Mouse (Mus musculus): Measurements from ENCODE around the gene Bin2. TPM values are rescaled to one million over a fixed set of nuclear protein-coding genes. Genes with fewer than 3 reads are reported as not detected.
"Not testable (repeated sequence)": the region's sequence is repeated elsewhere in the genome, so short reads cannot be mapped to it uniquely, and the experiment has no call there.

The Bin2 gene
- polyA plus RNA-seq, 1 experiment from 2014 or later = 1.4 TPM

- no peaks in the 10 kb centered on the region for H3K9me3 ChIP-seq (replicated peaks; ENCODE audit: control insufficient read depth, low read length, poor library complexity, severe bottlenecking)
- peaks cover 14% of the 10 kb centered on the region for H3K36me3 ChIP-seq (ENCODE audit: control insufficient read depth, insufficient read depth, low read length)
- H3K27me3 ChIP-seq (ENCODE audit: control insufficient read depth, insufficient read depth, low read depth, low read length) = no peaks in the 10 kb centered on the region
- no peak for ATAC-seq
- no peak overlapping the region for H3K4me3 ChIP-seq (ENCODE audit: low read depth, low read length)
- 88% methylated on average over 9 of the region's 9 CpGs for WGBS
- H3K4me2 ChIP-seq (ENCODE audit: low read length) = no peak overlapping the region
- H3K9ac ChIP-seq (ENCODE audit: low read depth, low read length) = no peak overlapping the region
- no peak overlapping the region for H3K27ac ChIP-seq (ENCODE audit: low read length)
- H3K4me1 ChIP-seq (ENCODE audit: control insufficient read depth, insufficient read depth, low read length) = no peaks in the 10 kb centered on the region
These were observed 45.6 kb downstream of the Bin2 start for GRCm38 (mm10) chr15:100623754-100624153.

- H3K27me3 ChIP-seq (ENCODE audit: control insufficient read depth, insufficient read depth, low read depth, low read length) = no peaks in the 10 kb centered on the region
- no peak overlapping the region for H3K9ac ChIP-seq (ENCODE audit: low read depth, low read length)
- 87% methylated on average over 7 of the region's 7 CpGs for WGBS
- no peaks in the 10 kb centered on the region for H3K9me3 ChIP-seq (replicated peaks; ENCODE audit: control insufficient read depth, low read length, poor library complexity, severe bottlenecking)
- H3K4me1 ChIP-seq (ENCODE audit: control insufficient read depth, insufficient read depth, low read length) = no peaks in the 10 kb centered on the region
- H3K27ac ChIP-seq (ENCODE audit: low read length) = no peak overlapping the region
- H3K36me3 ChIP-seq (ENCODE audit: control insufficient read depth, insufficient read depth, low read length) = peaks cover 21% of the 10 kb centered on the region
- no peak for ATAC-seq
- H3K4me3 ChIP-seq (ENCODE audit: low read depth, low read length) = no peak overlapping the region
- no peak overlapping the region for H3K4me2 ChIP-seq (ENCODE audit: low read length)
These were observed 47.2 kb downstream of the Bin2 start for GRCm38 (mm10) chr15:100622164-100622563.

GRCm38 (mm10) chr15:100621671-100622070 lies 47.7 kb downstream of the Bin2 start:
- 79% methylated on average over 9 of the region's 9 CpGs for WGBS
- H3K27ac ChIP-seq (ENCODE audit: low read length); H3K27me3 ChIP-seq (ENCODE audit: control insufficient read depth, insufficient read depth, low read depth, low read length); H3K9me3 ChIP-seq (replicated peaks; ENCODE audit: control insufficient read depth, low read length, poor library complexity, severe bottlenecking); ATAC-seq; H3K4me1 ChIP-seq (ENCODE audit: control insufficient read depth, insufficient read depth, low read length); H3K4me2 ChIP-seq (ENCODE audit: low read length); H3K4me3 ChIP-seq (ENCODE audit: low read depth, low read length); H3K9ac ChIP-seq (ENCODE audit: low read depth, low read length): not testable (repeated sequence)
- peaks cover 21% of the 10 kb centered on the region for H3K36me3 ChIP-seq (ENCODE audit: control insufficient read depth, insufficient read depth, low read length)

GRCm38 (mm10) chr15:100619200-100619599 lies 50.2 kb downstream of the Bin2 start:
- Histone ChIP-seq H3K4me3 (ENCODE audit: low read depth, low read length) (no peak overlapping the region), H3K9ac (ENCODE audit: low read depth, low read length) (no peak overlapping the region), H3K9me3 (replicated peaks; ENCODE audit: control insufficient read depth, low read length, poor library complexity, severe bottlenecking) (no peaks in the 10 kb centered on the region), H3K27me3 (ENCODE audit: control insufficient read depth, insufficient read depth, low read depth, low read length) (no peaks in the 10 kb centered on the region), H3K4me2 (ENCODE audit: low read length) (no peak overlapping the region), H3K36me3 (ENCODE audit: control insufficient read depth, insufficient read depth, low read length) (peaks cover 21% of the 10 kb centered on the region), H3K27ac (ENCODE audit: low read length) (no peak overlapping the region), H3K4me1 (ENCODE audit: control insufficient read depth, insufficient read depth, low read length) (peaks cover 10% of the 10 kb centered on the region)
- WGBS = 93% methylated on average over 7 of the region's 7 CpGs
- ATAC-seq = no peak

- ATAC-seq = peak; percentile 29
- WGBS = under 1% methylated on average over 19 of the region's 19 CpGs
- peak overlapping the region; percentile 83 for H3K4me3 ChIP-seq (ENCODE audit: low read depth, low read length)
- peaks cover 21% of the 10 kb centered on the region for H3K36me3 ChIP-seq (ENCODE audit: control insufficient read depth, insufficient read depth, low read length)
- H3K27me3 ChIP-seq (ENCODE audit: control insufficient read depth, insufficient read depth, low read depth, low read length) = no peaks in the 10 kb centered on the region
- peak overlapping the region; percentile 87 for H3K9ac ChIP-seq (ENCODE audit: low read depth, low read length)
- peak overlapping the region; percentile 91 for H3K4me2 ChIP-seq (ENCODE audit: low read length)
- H3K4me1 ChIP-seq (ENCODE audit: control insufficient read depth, insufficient read depth, low read length) = peaks cover 18% of the 10 kb centered on the region
- H3K27ac ChIP-seq (ENCODE audit: low read length) = peak overlapping the region; percentile 96
- no peaks in the 10 kb centered on the region for H3K9me3 ChIP-seq (replicated peaks; ENCODE audit: control insufficient read depth, low read length, poor library complexity, severe bottlenecking)
These were observed 53.1 kb downstream of the Bin2 start for GRCm38 (mm10) chr15:100616221-100616620.

GRCm38 (mm10) chr15:100615825-100616220 lies 53.5 kb downstream of the Bin2 start:
- H3K9ac ChIP-seq (ENCODE audit: low read depth, low read length) = peak overlapping the region; percentile 87
- peaks cover 18% of the 10 kb centered on the region for H3K4me1 ChIP-seq (ENCODE audit: control insufficient read depth, insufficient read depth, low read length)
- peak overlapping the region; percentile 83 for H3K4me3 ChIP-seq (ENCODE audit: low read depth, low read length)
- WGBS = under 1% methylated on average over 37 of the region's 43 CpGs
- no peaks in the 10 kb centered on the region for H3K9me3 ChIP-seq (replicated peaks; ENCODE audit: control insufficient read depth, low read length, poor library complexity, severe bottlenecking)
- peak overlapping the region; percentile 96 for H3K27ac ChIP-seq (ENCODE audit: low read length)
- H3K36me3 ChIP-seq (ENCODE audit: control insufficient read depth, insufficient read depth, low read length) = peaks cover 21% of the 10 kb centered on the region
- no peaks in the 10 kb centered on the region for H3K27me3 ChIP-seq (ENCODE audit: control insufficient read depth, insufficient read depth, low read depth, low read length)
- H3K4me2 ChIP-seq (ENCODE audit: low read length) = peak overlapping the region; percentile 91
- peak; percentile 87 for ATAC-seq

- WGBS = under 1% methylated on average over 84 of the region's 99 CpGs
- Histone ChIP-seq H3K4me3 (ENCODE audit: low read depth, low read length) (peak within 1 kb of the TSS; percentile 83), H3K9ac (ENCODE audit: low read depth, low read length) (peak within 1 kb of the TSS; percentile 87), H3K27ac (ENCODE audit: low read length) (peak within 1 kb of the TSS; percentile 96), H3K4me1 (ENCODE audit: control insufficient read depth, insufficient read depth, low read length) (peaks cover 18% of the 10 kb centered on the region), H3K36me3 (ENCODE audit: control insufficient read depth, insufficient read depth, low read length) (peaks cover 15% of the 10 kb centered on the region), H3K27me3 (ENCODE audit: control insufficient read depth, insufficient read depth, low read depth, low read length) (no peaks in the 10 kb centered on the region), H3K4me2 (ENCODE audit: low read length) (peak within 1 kb of the TSS; percentile 91), H3K9me3 (replicated peaks; ENCODE audit: control insufficient read depth, low read length, poor library complexity, severe bottlenecking) (no peaks in the 10 kb centered on the region)
- ATAC-seq = peak; percentile 91
These were observed 54.1 kb downstream of the Bin2 start, which contains the start of gene Dazap2 for GRCm38 (mm10) chr15:100614996-100615824. Gene Dazap2 (plus strand): TSS chr15:100615349.

- Histone ChIP-seq H3K27ac (ENCODE audit: low read length) (peak overlapping the region; percentile 96), H3K4me1 (ENCODE audit: control insufficient read depth, insufficient read depth, low read length) (peaks cover 18% of the 10 kb centered on the region), H3K36me3 (ENCODE audit: control insufficient read depth, insufficient read depth, low read length) (peaks cover 12% of the 10 kb centered on the region), H3K9me3 (replicated peaks; ENCODE audit: control insufficient read depth, low read length, poor library complexity, severe bottlenecking) (no peaks in the 10 kb centered on the region), H3K27me3 (ENCODE audit: control insufficient read depth, insufficient read depth, low read depth, low read length) (no peaks in the 10 kb centered on the region), H3K4me2 (ENCODE audit: low read length) (peak overlapping the region; percentile 80), H3K4me3 (ENCODE audit: low read depth, low read length) (peak overlapping the region; percentile 83), H3K9ac (ENCODE audit: low read depth, low read length) (peak overlapping the region; percentile 87)
- 9% methylated on average over 43 of the region's 43 CpGs for WGBS
- no peak for ATAC-seq
These were observed 54.9 kb downstream of the Bin2 start for GRCm38 (mm10) chr15:100614218-100614995.

GRCm38 (mm10) chr15:100613584-100613983 lies 55.8 kb downstream of the Bin2 start:
- whole genome bisulfite sequencing = 9% methylated on average over 16 of the region's 16 CpGs
- Histone ChIP-seq H3K27me3 (ENCODE audit: control insufficient read depth, insufficient read depth, low read depth, low read length) (no peaks in the 10 kb centered on the region), H3K4me3 (ENCODE audit: low read depth, low read length) (no peak overlapping the region; the same call in 1 of the 2 replicates), H3K27ac (ENCODE audit: low read length) (no peak overlapping the region), H3K36me3 (ENCODE audit: control insufficient read depth, insufficient read depth, low read length) (peaks cover 7% of the 10 kb centered on the region), H3K9ac (ENCODE audit: low read depth, low read length) (no peak overlapping the region), H3K4me1 (ENCODE audit: control insufficient read depth, insufficient read depth, low read length) (peaks cover 18% of the 10 kb centered on the region), H3K4me2 (ENCODE audit: low read length) (peak overlapping the region; percentile 41), H3K9me3 (replicated peaks; ENCODE audit: control insufficient read depth, low read length, poor library complexity, severe bottlenecking) (no peaks in the 10 kb centered on the region)
- ATAC-seq = no peak

Data from midbrain, embryonic 16.5 days (tissue).